Mouse (Mus musculus) ES-E14 (cell line): ENCODE results near the gene Six3.

Experiments used
- CHD2 ChIP-seq: IDR thresholded peaks from 2 replicates; pipeline ENCODE4 v1.6.1; 2014; ENCODE audit warnings: mild to moderate bottlenecking, low read depth, low read length, inconsistent platforms
- HCFC1 ChIP-seq: IDR thresholded peaks from 2 replicates; pipeline ENCODE4 v1.6.1; 2012; ENCODE audit warnings: low read length, inconsistent platforms, borderline replicate concordance; ENCODE audit not compliant: insufficient read depth
- MAFK ChIP-seq: IDR thresholded peaks from 2 replicates; pipeline ENCODE4 v1.6.1; 2014; ENCODE audit warnings: mild to moderate bottlenecking, low read depth, low read length, inconsistent platforms; ENCODE audit not compliant: insufficient read depth
- ZC3H11A ChIP-seq: IDR thresholded peaks from 2 replicates; pipeline ENCODE4 v1.6.1; 2012; ENCODE audit warnings: low read depth, mild to moderate bottlenecking, inconsistent platforms, low read length, borderline replicate concordance
- ZNF384 ChIP-seq: IDR thresholded peaks from 2 replicates; pipeline ENCODE4 v1.6.1; 2012; ENCODE audit warnings: low read depth, low read length, inconsistent platforms

DNA sequence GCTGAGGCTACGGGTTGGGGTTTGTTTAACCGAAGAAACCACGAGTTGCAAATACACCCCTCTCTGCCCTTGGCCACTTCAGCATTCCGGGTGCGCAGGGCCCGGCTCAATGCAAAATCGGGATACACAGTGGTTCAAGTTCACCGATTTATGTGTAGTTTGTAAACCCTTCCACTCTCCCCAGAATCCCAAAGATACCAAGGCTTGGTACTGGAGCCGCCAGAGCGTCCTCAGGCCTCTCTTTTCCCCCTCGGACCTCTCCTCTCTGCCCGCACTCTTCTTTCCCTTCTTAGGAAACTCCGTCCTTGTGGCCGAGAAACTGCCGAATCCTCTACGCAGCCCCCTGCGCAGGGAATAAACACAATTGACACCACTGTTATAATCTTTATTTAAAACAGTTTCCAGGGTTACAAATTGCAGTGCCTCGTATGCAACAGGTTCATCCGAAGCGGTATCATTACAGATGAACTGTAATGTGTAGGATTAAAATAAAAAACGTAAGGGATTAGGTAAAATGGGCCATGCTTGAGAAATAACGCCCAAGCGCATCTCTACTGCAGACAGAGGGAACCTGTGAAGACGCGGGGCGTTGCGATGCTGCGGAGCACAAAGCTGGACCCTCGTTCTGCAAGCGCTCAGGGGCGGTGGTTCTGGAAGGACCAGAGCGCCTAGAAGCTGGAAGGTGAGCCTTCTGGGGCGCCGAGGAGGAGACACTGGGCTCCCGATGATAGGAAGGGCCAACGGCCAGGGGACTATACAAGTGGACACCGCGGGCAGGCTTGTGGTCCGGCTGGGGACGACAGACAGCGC, 5.6 kb upstream of the Six3 start:
- no peak for TF ChIP-seq MAFK
- no peak for TF ChIP-seq ZC3H11A
- TF ChIP-seq CHD2, result no peak
- no peak for TF ChIP-seq ZNF384
- no peak for TF ChIP-seq HCFC1
